Mouse (Mus musculus) heart, postnatal 14 days (tissue): Measurements from ENCODE around the gene Cd101. TPM values are rescaled to one million over a fixed set of nuclear protein-coding genes. Genes with fewer than 3 reads are reported as not detected.

Experiments
- DNase-seq, 2 experiments: peaks; one replicate each; pipeline ENCODE4 v3.0.0; 2021 to 2022
- intact Hi-C: fragments of 180-260 bp; cut with DNase I; formaldehyde crosslinking; loops from one replicate; pipeline ENCODE4 v1.15.1; 2025
- total RNA-seq, 2 experiments: library from RNA; stranded (reverse); gene quantifications; 2 replicates each; pipeline ENCODE4 v1.2.3; 2021

Gene Cd101
- total RNA-seq, 2 experiments from 2014 or later: 0.37 to 0.43 TPM

DNA sequence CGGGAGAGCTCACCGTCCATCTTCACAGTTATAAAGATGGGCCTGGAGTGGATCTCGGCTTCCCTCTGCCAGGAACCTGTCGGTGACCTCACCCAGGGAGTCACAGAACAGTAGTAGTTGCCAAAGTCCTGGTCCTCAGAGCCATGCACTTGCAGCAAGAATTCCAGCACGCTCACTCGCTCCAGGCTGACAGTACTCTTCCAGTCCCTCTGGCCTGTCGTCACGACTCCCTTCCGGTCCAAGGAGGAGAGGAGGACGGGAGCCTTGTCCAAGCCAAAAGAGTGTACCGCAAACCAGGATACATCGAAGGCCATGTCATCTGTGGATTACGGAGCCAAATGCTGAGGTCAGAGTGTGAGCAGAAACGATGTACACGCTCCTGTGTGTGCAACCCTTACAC lies 16.1 kb upstream of the Cd101 start:
- intact Hi-C loops: no loop called here
- peak; percentile 72 to 81 for DNase-seq

- intact Hi-C loops: no loop called here
- DNase-seq: no peak
Measured at GRCm38 (mm10) chr3:101044686-101045085, 15.3 kb upstream of the Cd101 start.

- intact Hi-C loops: no loop called here
Measured at GRCm38 (mm10) chr3:101041997-101042396, 12.6 kb upstream of the Cd101 start.

DNA sequence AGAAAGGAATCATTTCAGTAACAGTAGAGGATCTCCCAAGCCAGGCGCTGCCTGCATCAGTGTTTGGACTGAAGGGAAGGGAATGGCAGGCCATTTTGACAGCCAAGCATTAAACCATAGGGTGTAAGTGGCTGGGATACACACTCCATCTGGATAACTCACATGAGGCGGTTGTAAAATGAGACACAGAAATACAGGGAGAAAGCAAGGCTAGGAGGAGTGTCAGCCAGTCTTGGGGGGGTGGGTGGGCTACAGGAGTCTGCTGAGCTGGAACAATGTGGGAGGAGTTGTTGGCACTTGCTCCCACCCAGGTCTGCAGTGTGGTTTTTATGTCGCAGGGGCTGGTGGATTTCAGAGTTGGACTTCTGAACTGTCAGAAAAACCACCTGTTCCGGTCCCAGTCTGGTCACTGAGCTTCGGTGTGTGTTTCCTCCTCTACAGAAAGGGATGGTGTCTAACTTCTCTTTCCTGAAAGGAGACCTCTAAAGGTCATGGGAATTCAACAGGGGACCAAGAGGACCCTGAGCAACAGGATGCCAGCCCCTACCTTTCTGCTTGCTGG lies 8.7 kb upstream of the Cd101 start:
- DNase-seq: no peak
- intact Hi-C loops: no loop called here

More at GRCm38 (mm10) chr3:101041997-101042396, 12.6 kb upstream of the Cd101 start:
- DNase-seq: no peak

DNA sequence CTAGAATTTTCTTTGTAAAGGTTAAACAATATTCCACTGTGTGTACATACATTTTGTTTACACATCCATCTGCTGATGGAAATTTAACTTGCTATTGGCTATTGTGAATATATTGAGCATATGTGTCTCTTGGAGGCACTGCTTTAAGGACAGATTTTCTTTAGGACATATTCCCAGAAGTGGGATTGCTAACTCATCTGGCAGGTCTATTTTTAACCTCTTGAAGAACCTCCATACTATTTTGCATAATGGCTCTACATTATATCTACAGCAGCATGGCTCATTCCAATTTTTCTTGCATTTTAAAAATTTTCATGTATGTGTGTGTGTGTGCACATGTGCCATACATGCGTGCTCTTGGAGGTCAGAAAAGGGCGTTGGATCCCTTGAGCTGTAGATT lies 6.6 kb upstream of the Cd101 start:
- DNase-seq: no peak

DNA sequence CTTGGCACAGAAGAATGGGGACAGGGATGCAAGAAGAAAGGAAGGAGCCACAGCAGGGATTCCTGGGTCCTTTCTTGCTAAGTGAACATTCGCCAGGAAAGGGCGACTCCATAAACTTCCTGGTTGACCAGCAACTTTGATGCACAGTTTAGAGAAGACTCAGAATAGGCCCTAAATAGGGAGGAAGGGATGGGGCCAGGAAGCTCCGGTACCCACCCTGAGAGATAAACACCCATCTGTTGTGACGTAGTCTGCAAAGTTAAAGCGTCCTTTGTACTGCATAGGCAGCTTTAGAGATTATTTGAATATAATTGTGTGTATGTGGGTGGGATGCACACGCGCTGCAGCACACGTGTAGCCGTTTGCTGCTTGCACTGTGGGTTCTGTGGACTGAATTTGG lies 5.2 kb upstream of the Cd101 start:
- intact Hi-C loops: no loop called here
- DNase-seq: no peak

More for the DNA sequence above, 6.6 kb upstream of the Cd101 start:
- intact Hi-C loops: no loop called here

DNA sequence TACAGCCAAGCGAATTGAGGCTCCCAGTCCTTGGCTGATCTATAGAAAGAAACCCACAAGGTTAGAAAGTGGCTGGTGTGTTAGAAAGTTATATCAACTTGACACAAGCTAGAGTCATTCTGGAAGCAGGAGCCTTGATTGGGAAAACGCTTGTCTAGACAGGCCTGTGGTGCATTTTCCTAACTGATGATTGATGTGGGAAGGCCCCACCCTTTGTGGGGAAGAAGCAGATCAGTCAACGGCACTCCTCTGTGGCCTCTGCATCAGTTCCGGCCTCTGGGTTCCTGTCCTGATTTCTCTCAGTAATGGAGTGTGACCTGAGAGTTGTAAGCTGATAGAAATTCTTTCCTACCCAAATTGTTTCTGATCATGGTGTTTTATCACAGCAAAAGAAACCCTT lies 4.3 kb upstream of the Cd101 start:
- no peak for DNase-seq
- intact Hi-C loops: no loop called here

GRCm38 (mm10) chr3:101031456-101032142 lies 2.2 kb upstream of the Cd101 start:
- intact Hi-C loops: no loop called here
- DNase-seq: no peak

- no peak for DNase-seq
- intact Hi-C loops: no loop called here
Measured at GRCm38 (mm10) chr3:101030630-101031029, 1.3 kb upstream of the Cd101 start.

DNA sequence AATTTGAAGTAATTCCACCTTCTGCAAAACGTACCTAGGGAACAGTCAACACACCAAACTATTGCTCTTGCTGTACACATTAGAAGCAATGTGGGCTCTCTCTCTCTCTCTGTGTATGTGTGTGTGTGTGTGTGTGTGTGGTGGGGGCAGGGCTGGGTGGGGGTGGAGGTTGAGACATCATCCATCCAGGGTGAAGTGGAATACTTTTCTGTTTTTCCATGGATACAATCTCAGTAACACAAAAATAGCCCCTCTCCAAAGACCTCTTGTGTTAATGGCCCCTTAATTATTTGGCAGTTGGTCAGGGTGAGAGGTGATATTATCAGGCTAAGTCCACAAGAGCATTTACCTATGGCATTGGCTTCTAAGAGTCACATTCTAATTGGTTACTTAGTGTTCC lies 2.6 kb downstream of the Cd101 start:
- DNase-seq: no peak

DNA sequence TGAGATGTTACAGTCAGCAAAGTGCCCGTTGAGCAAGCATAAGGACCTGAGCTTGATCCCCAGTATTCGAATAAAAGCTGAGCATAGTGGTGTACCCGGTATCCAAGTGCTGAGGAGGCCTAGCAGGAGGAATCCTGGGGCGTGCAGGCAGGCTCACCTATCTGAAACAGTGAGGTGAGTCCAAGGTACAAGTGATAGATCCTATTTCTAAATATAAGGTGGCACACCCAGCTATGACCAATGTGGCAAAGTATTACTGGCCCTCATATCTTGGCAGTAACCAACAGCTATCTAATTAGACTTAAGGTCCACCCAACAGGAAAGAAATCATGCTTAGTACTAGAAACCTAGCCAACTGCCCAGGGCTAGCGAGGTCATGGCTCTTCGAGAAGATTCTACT lies 6.4 kb downstream of the Cd101 start:
- DNase-seq: no peak
- intact Hi-C loops: no loop called here

More for the DNA sequence above, 2.6 kb downstream of the Cd101 start:
- intact Hi-C loops: no loop called here

DNA sequence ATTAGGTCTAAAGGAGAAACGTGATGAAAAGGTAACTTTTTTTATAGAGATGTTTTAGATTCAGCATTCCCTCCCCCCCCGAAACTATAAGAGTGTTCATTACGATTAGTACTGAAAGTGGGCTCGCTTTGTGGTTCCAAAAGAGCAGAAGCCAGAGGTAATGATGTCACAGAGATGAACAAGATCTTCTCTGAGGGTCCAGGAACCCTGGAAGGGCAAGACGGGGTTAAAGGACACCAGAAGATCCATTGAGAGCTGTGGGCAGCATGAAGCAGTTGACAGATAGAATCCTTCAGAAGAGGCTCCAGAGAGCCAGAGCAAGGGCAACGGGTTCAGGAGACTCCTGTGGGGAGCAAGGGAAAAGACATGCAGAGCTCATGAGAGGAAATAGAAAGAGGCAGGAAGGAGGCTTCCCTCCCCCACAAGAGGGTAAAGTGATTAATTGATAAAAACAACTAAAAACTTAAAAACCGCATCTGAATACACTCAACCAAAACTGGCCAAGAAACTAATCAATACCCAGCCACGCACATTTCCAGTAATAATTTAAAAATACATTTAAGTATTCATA lies 7.8 kb downstream of the Cd101 start:
- no peak for DNase-seq
- intact Hi-C loops: no loop called here

- DNase-seq: no peak
- intact Hi-C loops: no loop called here
Measured at GRCm38 (mm10) chr3:101021073-101021472, 8.3 kb downstream of the Cd101 start.

- no peak for DNase-seq
- intact Hi-C loops: no loop called here
Measured at GRCm38 (mm10) chr3:101018494-101018893, 10.9 kb downstream of the Cd101 start.

GRCm38 (mm10) chr3:101016050-101016449 lies 13.3 kb downstream of the Cd101 start:
- intact Hi-C loops: no loop called here

DNA sequence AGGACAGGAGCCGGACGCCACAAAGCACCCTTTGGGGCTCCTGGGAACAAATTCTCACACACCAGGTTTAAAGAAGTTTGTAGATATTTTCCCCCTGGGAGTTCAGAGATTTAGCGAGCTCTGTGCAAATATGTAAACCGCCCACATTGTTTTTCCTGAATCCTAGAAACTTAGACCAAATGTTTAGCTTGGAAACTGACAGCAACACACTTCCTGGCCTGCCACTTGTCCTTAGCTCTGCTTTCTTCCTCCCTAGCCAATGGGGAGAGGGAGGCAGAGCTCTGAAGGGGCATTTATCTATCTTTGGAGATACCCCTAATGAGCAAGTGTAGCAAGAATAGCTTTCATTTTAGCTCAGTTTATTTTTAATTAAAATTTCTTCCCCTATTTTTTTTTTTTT lies 14.1 kb downstream of the Cd101 start:
- DNase-seq: no peak

More at GRCm38 (mm10) chr3:101016050-101016449, 13.3 kb downstream of the Cd101 start:
- no peak for DNase-seq

DNA sequence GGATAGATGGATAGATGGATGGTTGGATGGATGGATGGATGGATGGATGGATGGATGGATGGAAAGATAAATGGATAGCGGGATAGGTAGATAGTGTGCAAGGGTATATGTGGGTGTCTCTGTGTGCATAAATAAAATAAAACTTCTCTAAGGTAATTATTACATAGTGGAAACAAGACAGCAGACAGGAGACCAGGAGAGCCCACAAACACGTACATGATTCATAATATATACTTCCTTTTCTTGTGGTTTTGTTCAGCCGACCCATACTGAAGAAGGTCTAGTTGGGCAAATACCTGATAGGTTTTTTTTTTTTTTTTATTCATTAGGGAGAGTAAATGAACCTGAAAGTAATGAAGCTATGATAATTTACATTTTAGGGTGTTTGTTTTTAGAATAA lies 15.8 kb downstream of the Cd101 start:
- DNase-seq: no peak
- intact Hi-C loops: no loop called here

More for the DNA sequence above, 14.1 kb downstream of the Cd101 start:
- intact Hi-C loops: no loop called here

DNA sequence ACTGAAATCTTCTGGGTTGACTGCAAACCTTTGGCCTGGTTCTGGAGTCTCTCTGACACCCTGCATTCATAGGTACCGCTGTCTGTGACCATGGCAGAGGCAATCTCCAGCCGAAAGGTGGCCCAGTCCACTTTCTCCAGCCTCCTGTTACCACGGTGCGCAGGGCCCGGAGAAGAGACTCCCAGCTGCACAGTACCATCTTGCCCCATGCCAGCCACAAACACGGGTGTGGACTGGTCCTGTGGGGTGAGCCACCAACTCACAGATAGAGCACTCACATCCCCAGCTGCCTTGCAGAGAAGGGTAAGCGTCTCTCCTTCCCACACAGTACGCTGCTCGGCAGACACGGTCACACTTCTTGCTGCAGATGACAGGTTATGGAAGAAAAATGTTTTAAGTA lies 16.4 kb downstream of the Cd101 start:
- intact Hi-C loops: no loop called here
- DNase-seq: no peak

DNA sequence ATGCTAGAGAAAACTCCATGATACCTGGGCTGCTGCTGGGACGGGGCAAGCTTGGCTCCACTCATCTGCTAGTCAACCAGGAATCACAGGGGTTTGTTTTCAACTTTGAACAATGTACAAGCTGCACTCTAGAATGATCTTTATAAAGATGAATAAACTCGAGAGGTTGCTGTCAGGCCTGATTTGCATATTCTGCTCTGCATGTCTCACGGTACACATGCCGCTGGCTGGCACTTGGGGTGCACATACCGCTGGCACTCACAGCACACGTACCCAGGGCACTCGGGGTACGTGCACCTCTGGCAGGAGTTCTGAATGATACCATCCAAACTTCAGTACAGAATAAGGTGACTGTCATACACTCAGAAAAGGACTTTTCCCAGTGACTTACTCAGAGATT lies 16.8 kb downstream of the Cd101 start:
- DNase-seq: no peak
- intact Hi-C loops: no loop called here

DNA sequence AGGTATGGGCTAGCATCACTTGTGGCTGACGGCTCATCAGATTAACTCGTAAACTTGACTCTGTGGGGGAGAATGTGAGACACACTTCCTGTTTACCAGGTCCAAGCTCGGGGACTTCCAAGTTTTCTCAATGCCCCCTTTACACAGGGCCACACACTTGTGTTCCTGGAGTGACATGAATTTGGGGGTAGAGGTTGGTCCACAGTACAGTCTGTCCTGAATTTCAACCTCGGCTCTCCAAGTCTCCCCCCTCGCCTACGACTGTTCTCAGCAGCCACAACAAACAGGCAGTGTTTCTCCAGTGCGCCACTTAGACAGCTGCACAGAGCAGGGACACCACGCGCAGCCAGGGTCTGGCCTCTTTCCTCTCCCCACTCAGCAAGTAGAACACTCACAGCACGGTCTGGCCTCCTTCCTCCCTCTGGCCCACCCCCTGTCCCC lies 17.2 kb downstream of the Cd101 start:
- intact Hi-C loops: no loop called here

DNA sequence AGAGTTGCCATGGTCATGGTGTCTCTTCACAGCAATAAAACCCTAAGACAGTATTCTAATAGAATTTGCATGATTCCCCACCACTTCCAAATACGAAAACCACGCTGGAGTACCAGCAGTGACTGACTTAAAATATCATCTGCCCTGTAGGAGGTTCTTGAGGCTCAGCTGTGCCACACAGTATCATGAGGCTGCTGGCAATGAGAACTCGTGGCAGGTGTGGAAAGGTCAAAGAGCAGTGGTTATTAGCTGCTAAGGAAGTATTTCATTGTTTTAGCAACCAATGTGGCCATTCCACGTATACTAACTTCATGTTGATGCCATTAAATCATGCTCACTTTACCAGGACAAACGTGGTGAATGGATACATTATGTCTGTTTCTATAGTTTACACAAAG lies 18.2 kb downstream of the Cd101 start:
- intact Hi-C loops: no loop called here
- no peak for DNase-seq

More for the DNA sequence above, 17.2 kb downstream of the Cd101 start:
- DNase-seq: peak; percentile 24 to 37

GRCm38 (mm10) chr3:101010589-101011202 lies 18.7 kb downstream of the Cd101 start:
- no peak for DNase-seq

More at GRCm38 (mm10) chr3:101010589-101011202, 18.7 kb downstream of the Cd101 start:
- intact Hi-C loops: no loop called here
